9 mouse cellular contexts compared by ENCODE assay signal in the genomic region with DNA sequence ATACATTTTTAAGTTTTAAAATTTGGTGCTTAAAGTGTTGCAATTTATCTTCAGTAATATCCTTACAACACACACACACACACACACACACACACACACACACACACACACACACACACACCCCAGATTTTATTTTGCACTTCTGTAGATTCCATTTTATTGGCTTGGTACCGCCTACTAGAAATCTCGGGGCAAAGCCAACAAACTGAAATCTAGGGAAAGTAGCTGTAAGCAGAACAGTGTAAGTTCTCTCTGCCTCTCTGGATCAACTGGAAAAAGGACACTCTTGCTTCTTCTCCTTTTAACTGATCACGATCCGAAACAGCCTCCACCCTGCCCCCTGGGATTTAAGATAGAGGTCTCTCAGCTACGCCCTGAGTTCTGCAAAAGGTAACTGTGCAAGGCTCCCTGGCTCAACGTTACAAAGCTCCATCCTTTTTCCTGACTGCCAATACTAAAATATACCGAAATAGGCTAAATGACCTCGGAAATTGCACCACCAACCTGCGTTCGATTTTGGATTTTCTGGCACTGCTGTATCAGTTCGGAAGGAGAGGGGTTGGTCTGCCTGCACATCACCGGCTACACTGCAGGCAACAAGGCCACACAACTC.
DNase-seq lines count a peak whose midpoint lies in the region; ATAC-seq and TF ChIP-seq lines count a peak whose summit lies in the region.
"Had no signal": no experiment of that assay in that cellular context is flagged by ENCODE, and none has a peak within 500 bp of the region (broad histone marks: within the 10 kb centered on the region; RNA-seq: fewer than 3 reads in every experiment).

No protein-coding gene starts in this region.

- intact Hi-C loops in heart, adult 2 months (cut with DNase I): no loop called here
- intact Hi-C loops in heart, postnatal 14 days (cut with DNase I): loop anchor here (5.0 kb wide), 1 partner anchor 555 kb away; no protein-coding TSS in a partner anchor

- H3K9ac ChIP-seq in heart, adult 2 months (ENCODE audit: low read depth, low read length): no peak overlapping the region
- no peak overlapping the region for H3K9ac ChIP-seq in heart, embryonic 16.5 days (ENCODE audit: low read length)
- H3K9ac ChIP-seq in midbrain, embryonic 11.5 days (ENCODE audit: low read length): no peak overlapping the region

- no peaks in the 10 kb centered on the region for H3K27me3 ChIP-seq in heart, adult 2 months (ENCODE audit: control insufficient read depth, insufficient read depth, low read length)
- peaks cover 8% of the 10 kb centered on the region for H3K27me3 ChIP-seq in heart, embryonic 16.5 days (ENCODE audit: control insufficient read depth, insufficient read depth, low read length)
- no peaks in the 10 kb centered on the region for H3K27me3 ChIP-seq in midbrain, embryonic 11.5 days (ENCODE audit: control insufficient read depth, insufficient read depth, low read length)
- H3K27me3 ChIP-seq: CH12.LX had no signal

- 56% methylated on average over 12 of the region's 12 CpGs for WGBS in heart, adult 2 months
- WGBS in heart, embryonic 16.5 days: 58% methylated on average over 12 of the region's 12 CpGs
- 40% methylated on average over 12 of the region's 12 CpGs for WGBS in midbrain, embryonic 11.5 days

- TF ChIP-seq POLR2A in heart, adult 2 months (IDR thresholded peaks at IDR 0.05; ENCODE audit: insufficient read depth, low read depth, low read length): no peak

- TF ChIP-seq CTCF in heart, adult 2 months (IDR thresholded peaks at IDR 0.05): no peak

- no peaks in the 10 kb centered on the region for H3K4me1 ChIP-seq in heart, adult 2 months (ENCODE audit: control insufficient read depth, insufficient read depth, low read length)
- H3K4me1 ChIP-seq in brown adipose tissue, adult 24 weeks (ENCODE audit: control insufficient read depth, insufficient read depth, insufficient read length, low read length): 0 out of 2 replicates have a peak, but pooled peaks cover 2% of the 10 kb centered on the region
- H3K4me1 ChIP-seq in heart, embryonic 16.5 days (ENCODE audit: control insufficient read depth, insufficient read depth, low read length): peaks cover 7% of the 10 kb centered on the region
- H3K4me1 ChIP-seq in midbrain, embryonic 11.5 days (ENCODE audit: control insufficient read depth, insufficient read depth, low read length): peaks cover 15% of the 10 kb centered on the region

- H3K79me2 ChIP-seq in heart, adult 2 months (replicated peaks; ENCODE audit: control insufficient read depth, insufficient read depth, low read length): no peaks in the 10 kb centered on the region

- no peak overlapping the region; the same call in 1 of the 2 replicates for H3K4me3 ChIP-seq in heart, adult 2 months
- no peak overlapping the region for H3K4me3 ChIP-seq in brown adipose tissue, adult 24 weeks (ENCODE audit: insufficient read depth, low read depth, low read length)
- H3K4me3 ChIP-seq in heart, embryonic 16.5 days (ENCODE audit: low read length): no peak overlapping the region; the same call in 1 of the 2 replicates
- no peak overlapping the region for H3K4me3 ChIP-seq in midbrain, embryonic 11.5 days (ENCODE audit: low read depth, low read length)

- ATAC-seq in heart, embryonic 16.5 days (replicated peaks; ENCODE audit: extremely low read depth, insufficient read depth, low FRiP score): no peak
- ATAC-seq in midbrain, embryonic 11.5 days (ENCODE audit: low FRiP score): 0 out of 2 replicates have a peak, but pooled peaks have one; percentile 4
- ATAC-seq in granulocyte monocyte progenitor cell, adult 5-6 weeks (replicated peaks; ENCODE audit: poor library complexity, severe bottlenecking): no peak

- no peaks in the 10 kb centered on the region for H3K36me3 ChIP-seq in heart, adult 2 months (ENCODE audit: control insufficient read depth, insufficient read depth, low read length)
- H3K36me3 ChIP-seq in heart, embryonic 16.5 days (ENCODE audit: control insufficient read depth, insufficient read depth): no peaks in the 10 kb centered on the region
- H3K36me3 ChIP-seq in midbrain, embryonic 11.5 days (ENCODE audit: control insufficient read depth, insufficient read depth, low read length): no peaks in the 10 kb centered on the region

- peak overlapping the region; percentile 92; the same call in 1 of the 2 replicates for H3K4me2 ChIP-seq in heart, embryonic 16.5 days (ENCODE audit: low read depth, low read length)
- peak overlapping the region; percentile 91; the same call in 1 of the 2 replicates for H3K4me2 ChIP-seq in midbrain, embryonic 11.5 days

- no peak for TF ChIP-seq EP300 in heart, adult 2 months (IDR thresholded peaks at IDR 0.05; ENCODE audit: insufficient read depth, low read depth, low read length)

- peak overlapping the region; percentile 48 for H3K27ac ChIP-seq in heart, adult 2 months
- 0 out of 2 replicates have a peak overlapping the region, but pooled peaks have one; percentile 33 for H3K27ac ChIP-seq in brown adipose tissue, adult 24 weeks (replicated peaks; ENCODE audit: low read depth, low read length)
- H3K27ac ChIP-seq in heart, embryonic 16.5 days (ENCODE audit: low read length): no peak overlapping the region
- no peak overlapping the region for H3K27ac ChIP-seq in midbrain, embryonic 11.5 days (ENCODE audit: low read depth, low read length)

- no peaks in the 10 kb centered on the region for H3K9me3 ChIP-seq in heart, embryonic 16.5 days (replicated peaks; ENCODE audit: control insufficient read depth, low read length)
- no peaks in the 10 kb centered on the region for H3K9me3 ChIP-seq in midbrain, embryonic 11.5 days (ENCODE audit: control insufficient read depth, low read length)

- peak in 1 of 2 experiments; percentile 5 for DNase-seq in heart, adult 2 months
- no peak for DNase-seq in heart, postnatal 14 days
- peak; percentile 86 for DNase-seq in midbrain, embryonic 11.5 days (ENCODE audit: low spot score, missing footprints)
- no peak for DNase-seq in urinary bladder, adult 18-20 months (ENCODE audit: low spot score in 2 of 2)
- no peak for DNase-seq in T-cell, adult 2 months (ENCODE audit: low spot score)

Comparison
In these comparisons a context has a peak if more than half of its experiments do, and no peak if none do; other contexts are left out.
1. H3K27ac ChIP-seq: peak in heart, adult 2 months (single experiment) and brown adipose tissue, adult 24 weeks (single experiment); none in heart, embryonic 16.5 days (single experiment) and midbrain, embryonic 11.5 days (single experiment).